Mouse (Mus musculus) heart, adult 2 months (tissue): ENCODE data around the gene Hnrnpa0.

Experiments used
- CTCF ChIP-seq: fragments of 200-600 bp; IDR thresholded peaks from 2 replicates; pipeline ENCODE4 v1.8.1; 2022; ENCODE audit warnings: antibody characterized with exemption, mild to moderate bottlenecking, moderate library complexity
- EP300 ChIP-seq: fragments of 200-500 bp; IDR thresholded peaks from 2 replicates; pipeline ENCODE4 v1.6.1; 2011; ENCODE audit warnings: low read depth, low read length, control low read depth; ENCODE audit not compliant: insufficient read depth
- POLR2A ChIP-seq: fragments of 200-500 bp; IDR thresholded peaks from 2 replicates; pipeline ENCODE4 v1.6.1; 2011; ENCODE audit warnings: mild to moderate bottlenecking, low read depth, low read length, control low read depth; ENCODE audit not compliant: insufficient read depth

DNA sequence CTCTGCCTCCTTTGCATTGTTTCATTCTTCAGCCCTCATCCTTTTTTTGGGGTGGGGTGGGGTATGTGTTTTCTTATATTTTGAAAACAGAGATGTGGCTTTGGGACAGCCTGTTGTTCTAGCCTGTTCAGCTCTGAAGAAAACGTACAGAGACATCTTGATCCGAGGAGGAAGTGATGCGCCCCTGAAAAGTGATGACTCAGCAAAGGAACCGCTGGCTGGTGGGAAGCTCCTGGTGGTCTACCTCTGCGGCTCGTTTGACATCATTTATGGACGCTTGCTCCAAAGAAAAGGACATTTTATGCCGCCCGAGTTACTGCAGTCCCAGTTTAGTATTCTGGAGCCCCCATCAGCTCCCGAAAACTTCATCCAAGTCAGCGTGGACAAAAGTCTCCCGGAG, 35.0 kb upstream of the Hnrnpa0 start:
- TF ChIP-seq POLR2A (no peak), CTCF (no peak), EP300 (no peak)
